ENCODE assay signal across 19 mouse cellular contexts in genomic region chr5:89895520-89895919, GRCm38 (mm10). TPM values are rescaled to one million over a fixed set of nuclear protein-coding genes. Genes with fewer than 3 reads are reported as not detected.
"Had no signal": no experiment of that assay in that cellular context is flagged by ENCODE, and none has a peak within 500 bp of the region (broad histone marks: within the 10 kb centered on the region; RNA-seq: fewer than 3 reads in every experiment).

No protein-coding gene starts in this region.

- ATAC-seq: liver, embryonic 12.5 days; liver, postnatal 0 days; lung, postnatal 0 days; midbrain, embryonic 13.5 days; midbrain, embryonic 15.5 days; midbrain, embryonic 16.5 days had no signal

- DNase-seq: left cerebral cortex, postnatal 4 days; liver; liver, embryonic 13.5 days; liver, postnatal 0 days; lung, adult 18-20 months; lung, adult 2 months; lung, embryonic 14.5 days; lung, postnatal 10 days; lung, postnatal 14 days; lung, postnatal 36 days; lung, postnatal 4 days; midbrain, embryonic 14.5 days had no signal

RNA-seq across cellular contexts. Expression of gene Adamts3, which starts 12.4 kb away (rescaled TPM):
- total RNA-seq: monocyte, adult 5-6 weeks had no signal
- polyA plus RNA-seq: macrophage had no signal
